ENCODE assay signal across 24 mouse cellular contexts in the genomic region with DNA sequence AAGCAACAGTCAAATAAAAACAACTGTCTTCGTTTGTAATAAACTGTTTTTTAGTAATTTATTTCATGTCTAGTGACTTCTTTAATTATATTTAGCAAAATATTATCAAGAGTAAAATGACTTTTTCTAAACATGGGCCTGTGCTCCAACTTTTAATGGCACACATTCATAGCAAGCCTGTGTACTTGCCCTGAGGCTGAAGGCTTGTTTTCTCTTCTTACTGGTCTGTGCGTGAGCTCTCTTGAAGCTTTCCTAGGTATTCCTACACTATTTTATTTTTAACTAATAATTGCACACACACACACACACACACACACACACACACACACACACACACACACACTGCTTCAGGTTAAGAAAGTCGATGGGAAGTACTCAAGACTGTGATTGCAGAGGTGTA.
A peak's percentile ranks its signal among the peaks of the same experiment; 100 is the strongest.
DNase-seq lines count a peak whose midpoint lies in the region; ATAC-seq and TF ChIP-seq lines count a peak whose summit lies in the region.
"Had no signal": no experiment of that assay in that cellular context is flagged by ENCODE, and none has a peak within 500 bp of the region (broad histone marks: within the 10 kb centered on the region; RNA-seq: fewer than 3 reads in every experiment).

No protein-coding gene starts in this region.

- no peak overlapping the region for H3K4me3 ChIP-seq in forebrain, embryonic 10.5 days
- H3K4me3 ChIP-seq in forebrain, embryonic 14.5 days (ENCODE audit: low read depth, low read length), result no peak overlapping the region
- no peak overlapping the region for H3K4me3 ChIP-seq in midbrain, embryonic 13.5 days (replicated peaks)
- H3K4me3 ChIP-seq in midbrain, embryonic 11.5 days (ENCODE audit: low read depth, low read length), result no peak overlapping the region
- no peak overlapping the region for H3K4me3 ChIP-seq in midbrain, embryonic 15.5 days
- H3K4me3 ChIP-seq in midbrain, postnatal 0 days (ENCODE audit: low read depth, low read length), result no peak overlapping the region
- H3K4me3 ChIP-seq: embryonic facial prominence, embryonic 10.5 days; embryonic facial prominence, embryonic 12.5 days; forebrain, embryonic 15.5 days had no signal

- no peak overlapping the region for H3K9ac ChIP-seq in forebrain, embryonic 14.5 days (ENCODE audit: low read length)
- H3K9ac ChIP-seq in midbrain, embryonic 13.5 days (replicated peaks), result no peak overlapping the region
- no peak overlapping the region for H3K9ac ChIP-seq in midbrain, embryonic 11.5 days (ENCODE audit: low read length)
- no peak overlapping the region for H3K9ac ChIP-seq in midbrain, embryonic 15.5 days
- H3K9ac ChIP-seq in midbrain, postnatal 0 days (replicated peaks; ENCODE audit: low read length, poor library complexity, severe bottlenecking), result no peak overlapping the region
- H3K9ac ChIP-seq: embryonic facial prominence, embryonic 12.5 days; forebrain, embryonic 15.5 days; forebrain, postnatal 0 days had no signal

- TF ChIP-seq CTCF in midbrain, postnatal 0 days (IDR thresholded peaks at IDR 0.05), result no peak

- 54% methylated on average over 3 of the region's 3 CpGs for WGBS in forebrain, embryonic 10.5 days
- 42% methylated on average over 3 of the region's 3 CpGs for WGBS in forebrain, embryonic 14.5 days
- WGBS in midbrain, embryonic 13.5 days, result 47% methylated on average over 3 of the region's 3 CpGs
- 60% methylated on average over 3 of the region's 3 CpGs for WGBS in midbrain, embryonic 11.5 days
- 52% methylated on average over 3 of the region's 3 CpGs for WGBS in midbrain, embryonic 15.5 days
- 47% methylated on average over 3 of the region's 3 CpGs for WGBS in midbrain, postnatal 0 days

- H3K9me3 ChIP-seq in forebrain, embryonic 10.5 days, result no peaks in the 10 kb centered on the region
- no peaks in the 10 kb centered on the region for H3K9me3 ChIP-seq in forebrain, embryonic 14.5 days (replicated peaks; ENCODE audit: control insufficient read depth, low read length)
- H3K9me3 ChIP-seq in midbrain, embryonic 13.5 days, result no peaks in the 10 kb centered on the region
- H3K9me3 ChIP-seq in midbrain, embryonic 11.5 days (ENCODE audit: control insufficient read depth, low read length), result no peaks in the 10 kb centered on the region
- no peaks in the 10 kb centered on the region for H3K9me3 ChIP-seq in midbrain, embryonic 15.5 days
- H3K9me3 ChIP-seq in midbrain, postnatal 0 days (ENCODE audit: low read length), result no peaks in the 10 kb centered on the region
- H3K9me3 ChIP-seq: embryonic facial prominence, embryonic 10.5 days; embryonic facial prominence, embryonic 12.5 days; forebrain, embryonic 15.5 days; G1E had no signal

- ATAC-seq in forebrain, embryonic 14.5 days, result no peak
- 0 out of 2 replicates have a peak, but pooled peaks have one; percentile 55 for ATAC-seq in midbrain, embryonic 13.5 days
- no peak for ATAC-seq in midbrain, embryonic 11.5 days (ENCODE audit: low FRiP score)
- peak; percentile 54; the same call in 1 of the 2 replicates for ATAC-seq in midbrain, embryonic 15.5 days (replicated peaks)
- ATAC-seq in midbrain, postnatal 0 days (ENCODE audit: low FRiP score), result no peak
- ATAC-seq: activated CD4-positive, CD25-positive, alpha-beta regulatory T cell, adult 4 months; CD4-positive, CD25-positive, alpha-beta regulatory T cell, adult 4 months; forebrain, embryonic 15.5 days; forebrain, postnatal 0 days; Patski had no signal

- H3K27me3 ChIP-seq in forebrain, embryonic 10.5 days (ENCODE audit: poor library complexity, severe bottlenecking), result no peaks in the 10 kb centered on the region
- H3K27me3 ChIP-seq in forebrain, embryonic 14.5 days (replicated peaks; ENCODE audit: control insufficient read depth, insufficient read depth, low read length), result no peaks in the 10 kb centered on the region
- H3K27me3 ChIP-seq in midbrain, embryonic 13.5 days, result no peaks in the 10 kb centered on the region
- H3K27me3 ChIP-seq in midbrain, embryonic 11.5 days (ENCODE audit: control insufficient read depth, insufficient read depth, low read length), result no peaks in the 10 kb centered on the region
- H3K27me3 ChIP-seq in midbrain, embryonic 15.5 days (replicated peaks), result no peaks in the 10 kb centered on the region
- no peaks in the 10 kb centered on the region for H3K27me3 ChIP-seq in midbrain, postnatal 0 days (ENCODE audit: insufficient read depth, low read length)
- H3K27me3 ChIP-seq: CH12.LX; embryonic facial prominence, embryonic 12.5 days; forebrain, embryonic 15.5 days; Patski had no signal

- peaks cover 39% of the 10 kb centered on the region for H3K4me1 ChIP-seq in forebrain, embryonic 10.5 days
- H3K4me1 ChIP-seq in forebrain, embryonic 14.5 days (ENCODE audit: control insufficient read depth, insufficient read depth, low read length), result 0 out of 2 replicates have a peak, but pooled peaks cover 3% of the 10 kb centered on the region
- peaks cover 30% of the 10 kb centered on the region for H3K4me1 ChIP-seq in midbrain, embryonic 13.5 days (replicated peaks)
- peaks cover 6% of the 10 kb centered on the region for H3K4me1 ChIP-seq in midbrain, embryonic 11.5 days (ENCODE audit: control insufficient read depth, insufficient read depth, low read length)
- peaks cover 14% of the 10 kb centered on the region for H3K4me1 ChIP-seq in midbrain, embryonic 15.5 days
- H3K4me1 ChIP-seq in midbrain, postnatal 0 days (ENCODE audit: insufficient read depth, low read length), result peaks cover 2% of the 10 kb centered on the region; the same call in 1 of the 2 replicates
- H3K4me1 ChIP-seq: embryonic facial prominence, embryonic 10.5 days; embryonic facial prominence, embryonic 12.5 days had no signal

- peak overlapping the region; percentile 44; the same call in 1 of the 2 replicates for H3K27ac ChIP-seq in forebrain, embryonic 10.5 days
- H3K27ac ChIP-seq in forebrain, embryonic 14.5 days (ENCODE audit: low read depth, low read length), result no peak overlapping the region
- peak overlapping the region; percentile 19; the same call in 1 of the 2 replicates for H3K27ac ChIP-seq in midbrain, embryonic 13.5 days
- no peak overlapping the region for H3K27ac ChIP-seq in midbrain, embryonic 11.5 days (ENCODE audit: low read depth, low read length)
- no peak overlapping the region for H3K27ac ChIP-seq in midbrain, embryonic 15.5 days
- H3K27ac ChIP-seq in midbrain, postnatal 0 days (ENCODE audit: low read depth, low read length), result no peak overlapping the region
- H3K27ac ChIP-seq: embryonic facial prominence, embryonic 10.5 days; embryonic facial prominence, embryonic 12.5 days had no signal

- DNase-seq in forebrain, embryonic 10.5 days (ENCODE audit: extremely low spot score, low spot score), result no peak
- DNase-seq in forebrain, embryonic 14.5 days (ENCODE audit: low spot score), result no peak
- no peak for DNase-seq in midbrain, embryonic 11.5 days (ENCODE audit: low spot score, missing footprints)
- no peak for DNase-seq in midbrain, postnatal 0 days (ENCODE audit: low spot score)
- DNase-seq: adrenal gland, adult 8-10 months; adrenal gland, postnatal 14 days; adrenal gland, postnatal 36 days; B cell, adult 2 months; cerebellum, adult 11-12 months; cerebellum, adult 2 months; cerebellum, adult 9-10 months; cerebellum, postnatal 10 days; cerebellum, postnatal 25 days; forebrain, postnatal 0 days had no signal

- H3K36me3 ChIP-seq in forebrain, embryonic 10.5 days (replicated peaks), result no peaks in the 10 kb centered on the region
- no peaks in the 10 kb centered on the region for H3K36me3 ChIP-seq in forebrain, embryonic 14.5 days (ENCODE audit: control insufficient read depth, insufficient read depth, low read length)
- no peaks in the 10 kb centered on the region for H3K36me3 ChIP-seq in midbrain, embryonic 13.5 days
- H3K36me3 ChIP-seq in midbrain, embryonic 11.5 days (ENCODE audit: control insufficient read depth, insufficient read depth, low read length), result no peaks in the 10 kb centered on the region
- H3K36me3 ChIP-seq in midbrain, embryonic 15.5 days (replicated peaks), result no peaks in the 10 kb centered on the region
- H3K36me3 ChIP-seq in midbrain, postnatal 0 days (ENCODE audit: insufficient read depth, low read length), result no peaks in the 10 kb centered on the region
- H3K36me3 ChIP-seq: embryonic facial prominence, embryonic 10.5 days; embryonic facial prominence, embryonic 12.5 days; forebrain, embryonic 15.5 days had no signal

- no peak overlapping the region for H3K4me2 ChIP-seq in forebrain, embryonic 14.5 days (ENCODE audit: low read length)
- no peak overlapping the region for H3K4me2 ChIP-seq in midbrain, embryonic 13.5 days (replicated peaks)
- no peak overlapping the region for H3K4me2 ChIP-seq in midbrain, embryonic 11.5 days
- H3K4me2 ChIP-seq in midbrain, embryonic 15.5 days, result no peak overlapping the region
- H3K4me2 ChIP-seq in midbrain, postnatal 0 days (ENCODE audit: low read depth, low read length, poor library complexity, severe bottlenecking), result no peak overlapping the region
- H3K4me2 ChIP-seq: embryonic facial prominence, embryonic 12.5 days; forebrain, embryonic 15.5 days had no signal

Comparison
In these comparisons a context has a peak if more than half of its experiments do, and no peak if none do; other contexts are left out.
1. H3K27ac ChIP-seq: peak in forebrain, embryonic 10.5 days (single experiment) and midbrain, embryonic 13.5 days (single experiment); none in forebrain, embryonic 14.5 days (single experiment), midbrain, embryonic 11.5 days (single experiment), midbrain, embryonic 15.5 days (single experiment) and midbrain, postnatal 0 days (single experiment).
2. ATAC-seq: peak in midbrain, embryonic 13.5 days (single experiment) and midbrain, embryonic 15.5 days (single experiment); none in forebrain, embryonic 14.5 days (single experiment), midbrain, embryonic 11.5 days (single experiment) and midbrain, postnatal 0 days (single experiment).